Mouse (Mus musculus) adrenal gland, adult 2 months (tissue): ENCODE measurements around the gene Ankrd16. TPM values are rescaled to one million over a fixed set of nuclear protein-coding genes. Genes with fewer than 3 reads are reported as not detected.

ENCODE experiments used
- DNase-seq: peaks from one replicate; pipeline ENCODE4 v3.0.0; 2021
- long read RNA-seq: library from polyadenylated mRNA; stranded (forward); transcript quantifications from one replicate; pipeline ENCODE4 v2.0.0, GENCODE M21; 2021
- polyA plus RNA-seq: library from polyadenylated mRNA; depleted of rRNA; stranded (reverse); fragments of >200 nt; gene quantifications from 2 replicates; pipeline ENCODE4 v1.2.3, GENCODE M21; 2012; rRNA removed
- total RNA-seq, 2 experiments: library from RNA; stranded (reverse); gene quantifications; 2 replicates each; pipeline ENCODE4 v1.2.3; 2021

Ankrd16 gene
- 10 to 100 TPM; 24.3 to 32.5 TPM for total RNA-seq
- 39.6 and 41.2 TPM in 2 replicates for polyA plus RNA-seq
- long read RNA-seq, transcript Ankrd16-201 (7 exons, 1,618 nt): major isoform, 6 of 11 reads
- long read RNA-seq, partial matches to known transcripts: 0 of 11 reads
- long read RNA-seq, other reads (novel, unspliced or antisense): 2 of 11 reads

DNA sequence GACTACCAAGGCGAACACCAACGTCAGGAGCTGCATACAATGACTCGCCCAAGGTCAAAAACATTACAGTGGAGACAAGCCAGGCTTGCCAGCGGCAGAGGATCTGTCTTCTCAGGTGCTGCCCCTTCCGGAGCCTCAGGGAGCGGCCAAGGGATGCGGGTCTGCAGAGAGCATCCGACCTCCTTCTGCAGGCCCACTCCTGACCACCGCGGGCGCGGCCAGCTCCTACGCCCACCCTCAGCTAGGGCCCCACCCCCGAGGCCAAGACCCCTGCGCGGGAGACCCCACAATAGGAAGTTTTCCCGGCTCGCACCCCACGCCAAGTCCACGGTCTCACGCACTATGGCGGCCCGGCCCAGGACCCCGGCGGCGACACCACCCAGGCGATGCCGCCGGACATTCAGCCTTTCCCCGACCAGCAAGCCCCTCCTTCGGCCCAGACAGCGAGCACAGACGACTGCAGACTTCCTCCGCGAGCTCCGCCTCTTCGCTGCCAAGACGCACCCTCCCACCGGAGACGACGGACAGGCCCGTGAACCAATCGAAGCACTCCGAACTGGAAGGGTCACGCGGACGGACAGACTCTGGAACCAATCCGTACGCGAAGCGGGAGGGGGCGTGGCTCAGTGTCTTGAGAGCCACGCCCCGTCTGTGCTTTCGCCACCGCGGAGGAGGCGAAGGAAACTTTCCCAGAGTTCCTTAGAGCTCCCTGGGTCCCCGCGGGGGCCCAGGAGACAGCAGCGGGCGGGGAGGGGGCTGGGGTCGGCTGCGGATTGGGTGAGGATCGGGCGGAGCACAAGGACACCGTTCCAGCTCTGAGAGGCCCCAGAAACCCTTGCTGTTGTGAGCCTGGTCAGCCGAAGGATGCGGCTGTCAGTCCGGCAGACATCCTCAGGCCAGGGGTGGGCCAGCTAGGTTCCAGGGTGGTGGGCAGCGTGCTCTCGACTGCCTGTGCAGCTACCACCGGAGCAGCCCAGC, at the start of gene Ankrd16, which contains the start of gene Fbh1:
Ankrd16 (plus strand) TSS at position 786 of the 978 bp plus-strand sequence.
Fbh1 (minus strand) TSS at position 492 of the 978 bp plus-strand sequence.
- peak; percentile 100 for DNase-seq

DNA sequence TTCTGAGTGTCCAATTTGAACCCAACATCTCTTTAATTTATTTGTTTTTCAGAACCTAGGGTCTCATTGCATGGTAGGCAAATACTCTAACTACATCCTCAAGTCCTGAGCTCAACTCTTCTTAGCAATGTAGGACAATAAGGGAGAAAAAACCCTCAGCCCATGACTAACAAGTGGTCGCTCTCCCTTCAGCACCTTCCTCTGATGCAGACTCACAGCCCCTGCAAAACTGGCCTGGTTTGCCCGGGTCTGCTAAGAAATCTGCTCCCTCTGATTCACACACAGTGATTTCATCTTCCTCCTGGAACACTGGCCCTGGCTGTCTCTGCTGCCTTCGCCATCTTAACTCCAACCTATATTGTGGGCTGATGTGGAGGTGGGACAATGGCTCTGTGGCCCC, 48.6 kb upstream of the Ankrd16 start:
- no peak for DNase-seq

DNA sequence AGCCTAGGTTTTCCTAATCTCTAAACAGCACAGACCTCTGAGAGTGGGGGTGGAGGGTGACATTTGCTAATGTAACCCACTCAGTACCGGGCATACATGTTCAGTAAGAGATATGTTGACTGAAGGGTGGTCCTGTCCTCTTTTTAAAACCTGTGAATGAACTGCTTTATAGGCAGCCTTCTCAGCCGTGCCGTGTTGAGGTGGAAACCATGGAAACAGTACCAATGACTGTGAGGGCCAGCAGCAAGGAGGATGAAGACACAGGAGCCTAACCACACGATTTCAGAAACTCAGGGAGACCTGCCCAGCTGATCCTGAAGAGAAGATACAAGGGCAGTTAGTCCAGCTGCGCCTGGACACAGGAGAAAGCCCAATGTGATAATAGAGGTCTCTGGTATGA, 44.7 kb upstream of the Ankrd16 start:
- DNase-seq: no peak

DNA sequence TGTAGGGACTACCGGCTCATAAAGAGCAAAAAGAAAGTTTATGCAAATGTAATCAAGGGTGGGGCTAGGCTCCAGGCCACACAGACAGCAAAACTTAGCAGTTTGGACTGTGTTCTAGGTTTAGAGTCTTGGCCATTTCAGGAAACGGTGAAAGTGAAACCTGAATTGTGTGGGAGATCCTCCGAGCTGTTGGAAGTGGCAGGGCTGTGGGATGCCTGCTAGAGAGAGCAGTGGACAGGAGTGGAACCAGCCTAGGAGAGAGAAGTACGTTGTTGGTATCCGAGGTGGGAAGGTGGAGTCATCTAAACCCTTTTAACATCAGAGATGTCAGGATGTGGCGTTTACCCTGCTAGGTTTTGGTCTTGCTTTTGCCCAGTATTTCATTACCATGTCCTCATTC, 41.8 kb upstream of the Ankrd16 start:
- DNase-seq: no peak

DNA sequence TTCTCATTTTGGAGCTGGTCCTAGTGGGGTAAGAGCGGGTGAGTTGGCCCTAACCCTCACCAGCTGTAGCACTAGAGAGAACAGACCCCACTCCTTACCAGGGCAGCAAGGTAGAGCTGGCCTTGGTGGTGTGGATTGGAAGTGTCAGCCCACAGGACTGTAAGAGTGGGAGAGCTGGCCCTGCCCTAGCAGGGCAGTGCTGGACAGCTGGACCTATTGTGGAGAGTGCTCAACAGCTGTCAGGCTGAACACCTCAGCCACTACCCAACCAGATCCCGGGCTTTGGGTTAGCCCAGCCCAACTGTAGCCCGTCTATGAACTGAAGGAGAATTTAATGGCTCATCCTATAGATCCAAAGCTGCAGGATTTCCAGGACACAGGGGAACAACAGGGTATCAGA, 38.9 kb upstream of the Ankrd16 start:
- no peak for DNase-seq

DNA sequence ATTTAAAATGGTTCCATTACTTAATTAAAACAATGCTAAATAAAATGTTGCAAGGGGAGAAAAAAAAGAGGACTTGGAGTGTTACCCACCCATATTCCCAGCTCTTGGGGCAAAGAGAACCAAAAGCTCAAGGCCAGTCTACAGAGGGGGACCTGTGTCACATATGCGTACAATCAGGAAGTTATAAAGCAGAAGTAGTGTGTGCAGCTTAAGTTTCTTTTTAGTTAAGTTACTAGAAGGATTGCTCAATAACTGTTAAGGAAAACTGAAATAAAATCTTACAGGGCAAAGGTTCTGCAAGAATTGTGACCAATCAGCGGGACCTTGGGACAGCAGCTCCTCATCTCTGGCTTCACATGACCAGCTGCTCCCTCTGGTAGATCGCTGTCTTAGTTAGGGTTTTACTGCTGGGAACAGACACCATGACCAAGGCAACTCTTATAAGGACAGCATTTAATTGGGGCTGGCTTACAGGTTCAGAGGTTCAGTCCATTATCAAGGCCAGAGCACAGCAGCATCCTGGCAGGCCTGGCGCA, 38.1 kb upstream of the Ankrd16 start:
- DNase-seq: no peak

DNA sequence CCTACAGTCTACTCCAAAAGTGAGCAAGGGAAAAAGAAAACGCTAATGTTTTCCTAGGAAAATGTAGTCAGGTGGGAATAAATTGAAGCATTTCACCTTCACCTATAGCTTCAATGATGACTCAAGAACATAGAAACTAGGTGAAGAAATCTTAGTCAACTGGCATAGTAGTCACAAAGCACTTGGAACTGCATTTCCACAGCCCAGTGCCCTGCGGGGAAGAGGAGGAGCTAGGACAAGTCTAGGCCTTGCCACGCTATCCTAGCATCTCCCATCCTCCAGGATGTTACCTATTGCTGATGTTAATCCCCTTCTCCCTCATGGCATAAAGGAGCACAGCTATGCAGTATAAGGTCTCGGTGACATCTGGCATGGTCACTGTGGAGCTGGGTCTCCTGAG, 15.1 kb upstream of the Ankrd16 start:
- DNase-seq: no peak

DNA sequence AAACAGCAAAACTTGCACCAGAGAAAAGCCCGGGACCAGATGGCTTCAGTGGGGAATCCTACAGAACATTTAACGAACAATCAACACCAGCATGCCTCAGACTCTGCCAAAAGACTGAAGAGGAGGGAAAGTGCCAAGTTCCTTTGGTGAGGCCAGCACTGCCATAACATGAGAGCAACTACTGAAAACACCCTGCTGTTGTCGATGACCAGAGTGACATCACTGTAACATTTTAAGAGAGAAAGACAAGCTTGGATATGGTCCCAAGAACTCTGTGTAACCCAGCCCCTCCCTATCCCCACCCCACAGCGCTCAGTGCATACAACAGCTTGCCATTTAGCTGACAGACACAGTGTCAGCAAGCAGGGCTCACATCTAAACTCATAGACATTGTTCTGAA, 12.0 kb upstream of the Ankrd16 start:
- no peak for DNase-seq

DNA sequence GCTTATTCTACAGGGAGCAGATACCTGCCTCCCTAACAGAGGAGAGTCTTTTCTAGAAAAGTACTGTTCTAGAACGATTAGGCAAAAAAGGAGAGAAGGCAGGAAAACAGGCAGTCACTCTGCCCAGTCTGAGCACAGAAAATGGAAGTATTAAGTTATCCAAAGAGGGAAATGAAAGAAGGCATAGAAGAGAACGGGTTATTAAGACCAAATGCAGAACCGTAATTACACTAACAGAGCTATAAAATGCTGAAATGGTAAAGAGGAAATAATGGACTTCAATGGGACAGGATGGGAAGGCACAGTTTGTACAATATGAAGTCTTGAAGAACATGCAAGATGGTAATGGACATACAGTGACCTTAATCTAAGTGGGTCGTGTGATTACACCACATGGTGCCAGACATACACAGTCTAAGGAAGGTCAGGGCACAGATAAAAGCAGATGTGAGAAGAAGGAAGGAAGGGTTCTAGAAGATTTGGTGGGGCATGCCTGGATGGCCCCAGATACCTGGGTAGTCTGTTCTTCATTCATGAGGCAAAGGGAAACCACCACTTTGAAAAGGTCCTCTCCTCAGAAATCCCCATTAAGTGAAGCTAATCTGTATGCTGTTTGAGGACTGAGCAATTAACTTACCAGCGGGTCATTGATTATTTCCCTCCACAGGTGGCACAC, 11.1 kb upstream of the Ankrd16 start:
- no peak for DNase-seq

DNA sequence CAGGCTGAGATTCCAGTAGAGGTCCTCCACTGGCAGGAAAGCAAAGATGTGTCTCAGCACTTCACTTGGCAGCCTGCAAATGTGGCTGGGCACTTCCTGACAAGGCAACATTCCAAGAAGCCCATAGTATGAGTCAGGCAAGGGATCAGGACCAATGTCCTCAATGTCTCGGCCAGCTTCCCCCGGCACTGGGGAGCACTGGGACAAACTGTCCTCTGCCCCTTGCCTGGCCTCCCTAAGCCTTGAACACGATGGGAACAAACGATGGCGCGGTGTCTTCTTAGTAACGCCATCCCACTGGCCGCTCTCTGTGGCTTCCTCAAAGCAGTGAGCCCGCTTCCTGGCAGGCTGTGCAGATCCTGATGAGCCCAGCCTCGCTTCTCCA, 10.5 kb upstream of the Ankrd16 start:
- peak; percentile 42 for DNase-seq

DNA sequence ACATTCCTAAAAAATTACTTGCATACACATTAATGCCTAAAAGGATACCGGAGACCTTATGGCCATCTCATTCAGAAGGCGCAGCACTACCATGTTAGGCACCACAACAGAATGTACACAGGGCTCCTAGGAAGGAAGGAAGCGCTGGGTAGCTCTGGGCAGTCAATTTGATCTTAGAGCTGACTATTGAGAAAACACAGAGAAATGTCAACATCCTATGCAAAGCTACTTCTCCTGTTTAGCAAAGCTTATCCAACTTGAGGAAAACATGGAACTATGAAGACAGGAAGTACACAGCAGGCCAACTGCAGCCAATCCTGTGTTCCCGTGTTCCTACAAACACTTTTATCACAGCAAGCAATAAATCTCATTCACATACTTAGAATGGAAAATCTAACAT, 6.0 kb upstream of the Ankrd16 start:
- DNase-seq: no peak

DNA sequence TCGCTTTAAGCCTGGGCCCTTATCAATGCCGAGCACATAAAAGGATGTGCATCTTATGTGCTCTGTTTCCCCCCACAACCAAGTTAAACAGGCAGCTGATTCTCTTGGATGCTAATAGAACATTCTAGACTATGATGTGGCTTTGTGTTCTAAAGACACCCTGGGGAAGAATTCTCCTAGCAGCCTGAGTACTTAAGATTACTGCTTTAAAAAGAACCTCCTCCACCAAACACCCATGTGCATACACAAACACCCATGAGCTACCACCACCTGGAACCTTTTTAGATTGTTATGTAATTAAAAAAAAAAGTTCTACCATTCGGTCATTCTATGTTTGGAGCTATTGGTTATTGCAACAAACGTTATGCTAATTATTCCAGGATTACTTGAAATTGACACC, 5.3 kb upstream of the Ankrd16 start:
- no peak for DNase-seq

DNA sequence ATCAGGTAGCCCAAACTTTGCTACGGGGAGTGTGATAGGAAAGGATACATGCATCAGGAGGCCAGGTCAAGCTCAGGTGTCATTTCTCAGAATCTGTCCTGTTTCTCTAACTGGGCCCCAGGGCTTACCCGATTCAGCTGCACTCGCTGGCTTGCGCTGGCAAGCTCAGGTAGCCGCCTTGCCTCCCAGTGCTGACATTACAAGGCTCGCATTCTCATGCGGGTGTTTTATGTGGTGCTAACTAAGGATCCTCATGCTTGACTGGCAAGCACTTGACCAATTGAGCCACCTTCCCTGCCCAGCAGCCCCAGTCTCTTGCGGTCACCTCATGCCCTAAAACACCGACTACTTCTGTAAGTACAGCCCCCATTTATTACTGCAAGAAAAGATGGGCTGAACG, 3.2 kb upstream of the Ankrd16 start:
- DNase-seq: no peak

DNA sequence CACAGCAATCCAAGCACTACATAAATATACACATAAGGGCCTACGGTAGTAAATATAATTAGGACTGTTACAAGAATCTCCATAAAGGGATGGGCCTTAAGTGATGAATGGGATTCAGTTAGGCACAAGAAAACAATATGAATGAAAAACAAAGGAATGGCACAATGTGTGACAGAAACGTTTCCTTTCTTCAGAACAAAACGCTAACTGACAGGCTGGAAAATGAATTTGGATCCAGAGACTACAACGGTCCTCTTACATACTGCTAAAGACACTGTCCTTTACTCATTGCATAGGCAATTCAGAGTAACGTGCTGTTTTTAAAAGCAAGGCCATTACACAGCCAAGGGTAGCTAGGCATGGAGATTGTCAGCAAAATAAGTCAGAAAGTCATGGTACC, 2.6 kb upstream of the Ankrd16 start:
- DNase-seq: no peak

DNA sequence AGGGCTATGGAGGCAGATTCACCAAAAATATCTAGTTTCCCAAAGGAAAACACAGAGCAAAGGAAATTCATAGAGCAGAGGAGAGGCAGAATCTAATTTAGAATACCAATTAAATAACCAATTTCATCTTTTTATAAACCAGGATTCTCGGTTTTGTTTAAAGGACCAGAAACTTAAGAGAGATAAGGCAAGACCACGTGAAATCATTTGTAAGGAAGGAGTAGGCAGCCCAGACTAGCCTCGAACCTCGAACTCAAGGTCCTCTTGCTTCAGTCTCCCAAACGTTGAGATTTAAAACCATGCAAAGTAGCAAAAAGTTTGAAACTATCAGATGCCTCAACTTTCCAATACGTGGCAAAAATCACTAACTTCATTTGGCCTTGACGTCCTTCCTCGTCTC, 1.3 kb upstream of the Ankrd16 start:
- DNase-seq: no peak

DNA sequence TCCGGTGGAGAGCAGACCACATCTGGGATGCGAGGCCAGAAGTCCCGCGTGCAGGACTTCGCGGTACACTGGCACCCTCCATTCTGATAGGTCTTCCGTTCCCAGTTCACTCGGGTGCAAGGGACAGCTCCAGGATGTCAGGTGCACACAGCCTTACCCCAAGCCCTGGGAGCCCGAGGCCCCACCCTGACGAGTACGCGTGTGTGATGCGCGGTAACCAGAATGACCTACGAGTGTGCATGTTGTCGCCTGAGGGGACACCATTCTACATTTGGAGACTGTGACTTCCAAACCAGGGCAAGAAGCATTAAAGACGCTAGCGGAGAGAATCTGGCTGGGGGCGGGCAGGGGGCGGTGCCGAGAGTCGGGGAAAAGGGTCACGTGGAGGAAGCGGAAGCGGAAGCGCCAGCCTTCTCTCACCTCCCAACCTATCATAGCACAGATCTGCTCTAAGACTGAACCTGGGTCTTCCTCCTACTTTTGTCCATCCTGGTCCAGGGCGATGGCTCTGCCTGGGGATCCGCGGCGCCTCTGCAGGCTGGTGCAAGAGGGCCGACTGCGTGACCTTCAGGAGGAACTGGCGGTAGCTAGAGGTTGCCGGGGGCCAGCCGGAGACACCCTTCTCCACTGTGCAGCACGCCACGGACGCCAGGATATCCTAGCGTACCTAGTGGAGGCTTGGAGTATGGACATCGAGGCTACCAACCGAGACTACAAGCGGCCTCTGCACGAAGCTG, 579 bp downstream of the Ankrd16 start:
- peak; percentile 91 for DNase-seq

DNA sequence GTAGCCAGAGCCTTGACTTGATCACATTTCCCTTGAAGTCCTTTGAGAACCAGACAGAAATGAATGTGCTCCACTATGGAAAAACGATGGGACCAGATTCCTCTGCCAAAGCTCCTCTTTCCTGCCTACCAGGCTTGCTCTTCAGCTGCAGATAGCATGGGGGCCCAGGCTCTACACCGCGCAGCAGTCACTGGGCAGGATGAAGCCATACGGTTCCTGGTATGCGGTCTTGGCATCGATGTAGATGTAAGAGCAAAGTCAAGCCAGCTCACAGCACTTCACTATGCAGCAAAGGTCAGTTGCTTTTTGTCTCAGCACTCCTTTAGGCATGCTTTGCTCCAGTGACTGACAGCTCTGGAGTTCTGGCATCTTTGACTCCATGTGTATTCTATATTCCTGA, 6.5 kb downstream of the Ankrd16 start:
- DNase-seq: no peak

DNA sequence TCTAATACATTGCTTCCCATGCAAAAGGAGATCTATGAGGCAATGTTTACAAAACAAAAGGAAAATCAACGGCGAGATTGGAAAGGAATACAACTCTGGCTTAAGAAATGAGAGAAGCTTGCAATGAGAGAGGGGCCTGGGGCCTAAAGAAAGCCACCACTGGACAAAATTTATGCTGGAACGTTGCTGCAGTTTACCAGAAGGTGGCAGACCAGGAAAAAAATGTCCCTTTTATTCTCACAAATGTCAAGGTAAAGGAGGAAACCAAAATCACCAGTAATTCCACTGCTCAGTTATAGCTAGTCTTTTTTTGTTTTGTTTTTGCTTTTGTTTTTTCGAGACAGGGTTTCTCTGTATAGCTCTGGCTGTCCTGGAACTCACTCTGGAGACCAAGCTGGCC, 17.0 kb downstream of the Ankrd16 start:
- no peak for DNase-seq

DNA sequence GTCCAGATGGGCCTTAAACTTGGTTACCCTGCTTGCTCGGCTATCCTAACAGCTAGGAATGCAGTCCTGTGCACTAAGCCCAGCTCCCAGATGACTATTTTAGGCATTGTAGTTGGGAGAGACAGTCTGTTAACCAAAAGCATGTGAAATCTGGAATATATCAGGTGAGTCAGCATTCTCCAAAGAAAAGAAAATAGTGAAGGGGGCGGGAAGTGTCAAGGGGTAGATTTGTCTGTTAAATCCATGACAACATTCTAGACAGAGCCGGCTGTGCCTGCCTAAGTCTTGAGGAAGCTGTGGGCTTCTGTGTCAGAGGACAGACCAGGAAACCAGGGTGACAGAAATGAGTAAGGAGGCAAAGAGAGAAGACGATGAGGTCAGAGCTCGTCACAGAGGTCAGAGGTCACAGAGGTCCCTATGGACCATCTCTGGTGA, 20.3 kb downstream of the Ankrd16 start:
- DNase-seq: no peak

DNA sequence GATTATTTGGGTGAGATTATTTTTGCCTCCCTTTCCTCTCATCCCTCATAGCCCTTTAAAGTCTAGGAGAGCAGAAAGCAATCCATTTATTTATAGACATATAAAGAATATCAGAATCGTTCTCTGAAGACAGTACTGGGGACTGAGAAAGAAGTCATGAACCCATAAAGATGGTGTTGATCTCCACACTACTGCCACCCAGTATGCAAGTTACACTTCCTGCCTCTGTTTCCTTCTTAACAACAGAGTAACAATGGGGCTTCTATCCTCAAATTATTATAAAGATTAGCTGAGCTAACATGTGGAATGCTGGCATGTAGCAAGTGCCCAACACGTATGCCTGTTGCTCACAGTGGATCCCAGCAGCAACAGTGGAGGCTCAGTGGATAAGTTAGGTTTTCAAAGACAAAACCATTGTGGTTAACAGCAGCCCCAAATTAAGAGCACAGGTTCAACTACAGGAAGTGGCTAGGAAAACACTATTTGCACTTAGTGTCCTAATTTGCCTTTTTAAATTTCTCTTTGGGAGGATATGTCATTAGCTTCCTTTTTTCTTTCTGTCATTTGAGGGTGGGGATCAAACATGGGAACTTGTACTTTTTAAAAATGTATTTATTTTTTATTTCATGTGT, 23.7 kb downstream of the Ankrd16 start:
- no peak for DNase-seq
